Mouse (Mus musculus) stomach, embryonic 15.5 days (tissue): ENCODE data around the gene Rab37. TPM values are rescaled to one million over a fixed set of nuclear protein-coding genes. Genes with fewer than 3 reads are reported as not detected.

Experiments
- polyA plus RNA-seq: library from polyadenylated mRNA; unstranded; fragments of >200 nt; fragmentation: Nextera tagmentation; extraction: Ambion mirVana; gene quantifications from 2 replicates; pipeline ENCODE4 v1.2.1, GENCODE M21; 2015

Rab37 gene
- polyA plus RNA-seq, 1 experiment from 2014 or later = 2.6 TPM

Other genes starting within 250 kb of the Rab37 start
- gene Gprc5c, start 240.3 kb upstream of the Rab37 start, polyA plus RNA-seq = 26.7 and 27.4 TPM in 2 replicates
- 1.9 and 2.2 TPM in 2 replicates for gene Cd300a, start 201.4 kb upstream of the Rab37 start, polyA plus RNA-seq
- gene Cd300lb, start 157.0 kb upstream of the Rab37 start, polyA plus RNA-seq = 0.68 and 1.1 TPM in 2 replicates
- not detected in 2 replicates for gene Cd300c, start 122.3 kb upstream of the Rab37 start, polyA plus RNA-seq
- gene Cd300ld, start 101.5 kb upstream of the Rab37 start, polyA plus RNA-seq = 0.45 and 0.48 TPM in 2 replicates
- gene Cd300c2, start 89.6 kb upstream of the Rab37 start, polyA plus RNA-seq = 3.3 and 3.6 TPM in 2 replicates
- gene Cd300ld2, start 75.2 kb upstream of the Rab37 start, polyA plus RNA-seq = not detected in 2 replicates
- gene Cd300ld4, start 64.4 kb upstream of the Rab37 start, polyA plus RNA-seq = not detected in 2 replicates
- gene Cd300ld5, start 53.7 kb upstream of the Rab37 start, polyA plus RNA-seq = not detected in 2 replicates
- not detected in 2 replicates for gene Cd300ld3, start 43.0 kb upstream of the Rab37 start, polyA plus RNA-seq
- 0.10 and 0.15 TPM in 2 replicates for gene Cd300e, start 29.3 kb upstream of the Rab37 start, polyA plus RNA-seq
- 2.1 and 2.6 TPM in 2 replicates for gene Cd300lf, start 42.6 kb downstream of the Rab37 start, polyA plus RNA-seq
- 142 and 144 TPM in 2 replicates for gene Slc9a3r1, start 71.9 kb downstream of the Rab37 start, polyA plus RNA-seq
- 9.3 and 11.5 TPM in 2 replicates for gene Tmem104, start 96.1 kb downstream of the Rab37 start, polyA plus RNA-seq
- 23.2 and 24.0 TPM in 2 replicates for gene Nat9, start 96.4 kb downstream of the Rab37 start, polyA plus RNA-seq
- 0.10 and 0.12 TPM in 2 replicates for gene Grin2c, start 175.8 kb downstream of the Rab37 start, polyA plus RNA-seq
- 16.6 and 17.8 TPM in 2 replicates for gene Fdxr, start 185.6 kb downstream of the Rab37 start, polyA plus RNA-seq
- 2.0 TPM in 2 replicates for gene Fads6, start 206.2 kb downstream of the Rab37 start, polyA plus RNA-seq
- gene Otop2, start 215.7 kb downstream of the Rab37 start, polyA plus RNA-seq = 0.46 and 0.90 TPM in 2 replicates
- 0.26 and 0.35 TPM in 2 replicates for gene Ush1g, start 230.6 kb downstream of the Rab37 start, polyA plus RNA-seq
- gene Otop3, start 243.3 kb downstream of the Rab37 start, polyA plus RNA-seq = 2.4 and 2.7 TPM in 2 replicates